Mouse (Mus musculus) erythroid progenitor cell, adult 5-6 weeks (primary cell): Measurements from ENCODE around the gene E130208F15Rik. TPM values are rescaled to one million over a fixed set of nuclear protein-coding genes. Genes with fewer than 3 reads are reported as not detected.

ENCODE experiments used
- total RNA-seq, 2 experiments: library from RNA; stranded (forward) in 1 of 2; stranded (reverse) in 1 of 2; fragments of 150-400 nt in 1 of 2; fragments of 186-747, 209-891 nt in 1 of 2; gene quantifications; 2 replicates each; pipeline versions ENCODE4 v1.2.3 to v1.2.4; 2015 to 2017; ENCODE audit warnings: low replicate concordance in 2 of 2

Gene E130208F15Rik
- total RNA-seq, 2 experiments from 2014 or later, result not detected

Other genes starting within 250 kb of the E130208F15Rik start
Only the 30 nearest of the 33 such genes appear.
- gene Gm26920, start 231.3 kb upstream of the E130208F15Rik start, total RNA-seq (2015; ENCODE audit: low replicate concordance), result not detected in 2 replicates
- not detected in 2 replicates for gene Gm26920, start 231.3 kb upstream of the E130208F15Rik start, total RNA-seq (2017; ENCODE audit: low replicate concordance)
- gene Zfp566, start 231.2 kb upstream of the E130208F15Rik start, total RNA-seq (2015; ENCODE audit: low replicate concordance), result 2.1 and 2.5 TPM in 2 replicates
- gene Zfp566, start 231.2 kb upstream of the E130208F15Rik start, total RNA-seq (2017; ENCODE audit: low replicate concordance), result not detected in 2 replicates
- gene Zfp260, start 227.0 kb upstream of the E130208F15Rik start, total RNA-seq (2015; ENCODE audit: low replicate concordance), result 16.2 and 26.8 TPM in 2 replicates
- gene Zfp260, start 227.0 kb upstream of the E130208F15Rik start, total RNA-seq (2017; ENCODE audit: low replicate concordance), result 2.7 and 3.0 TPM in 2 replicates
- gene Zfp382, start 199.8 kb upstream of the E130208F15Rik start, total RNA-seq (2015; ENCODE audit: low replicate concordance), result 5.4 and 7.9 TPM in 2 replicates
- 4.0 and 6.0 TPM in 2 replicates for gene Zfp382, start 199.8 kb upstream of the E130208F15Rik start, total RNA-seq (2017; ENCODE audit: low replicate concordance)
- gene Zfp146, start 152.0 kb upstream of the E130208F15Rik start, total RNA-seq (2015; ENCODE audit: low replicate concordance), result 21.3 and 48.2 TPM in 2 replicates
- gene Zfp146, start 152.0 kb upstream of the E130208F15Rik start, total RNA-seq (2017; ENCODE audit: low replicate concordance), result 33.2 and 35.6 TPM in 2 replicates
- gene Cox7a1, start 137.6 kb upstream of the E130208F15Rik start, total RNA-seq (2015; ENCODE audit: low replicate concordance), result not detected in 2 replicates
- gene Cox7a1, start 137.6 kb upstream of the E130208F15Rik start, total RNA-seq (2017; ENCODE audit: low replicate concordance), result not detected in 2 replicates
- gene Capns1, start 122.9 kb upstream of the E130208F15Rik start, total RNA-seq (2015; ENCODE audit: low replicate concordance), result 161 and 183 TPM in 2 replicates
- 48.6 and 66.3 TPM in 2 replicates for gene Capns1, start 122.9 kb upstream of the E130208F15Rik start, total RNA-seq (2017; ENCODE audit: low replicate concordance)
- 18.4 and 35.0 TPM in 2 replicates for gene Polr2i, start 89.8 kb upstream of the E130208F15Rik start, total RNA-seq (2015; ENCODE audit: low replicate concordance)
- 0.76 and 26.8 TPM in 2 replicates for gene Polr2i, start 89.8 kb upstream of the E130208F15Rik start, total RNA-seq (2017; ENCODE audit: low replicate concordance)
- 10.9 and 33.9 TPM in 2 replicates for gene Tbcb, start 89.5 kb upstream of the E130208F15Rik start, total RNA-seq (2015; ENCODE audit: low replicate concordance)
- 15.0 and 29.7 TPM in 2 replicates for gene Tbcb, start 89.5 kb upstream of the E130208F15Rik start, total RNA-seq (2017; ENCODE audit: low replicate concordance)
- gene Ovol3, start 86.0 kb upstream of the E130208F15Rik start, total RNA-seq (2015; ENCODE audit: low replicate concordance), result not detected in 2 replicates
- gene Ovol3, start 86.0 kb upstream of the E130208F15Rik start, total RNA-seq (2017; ENCODE audit: low replicate concordance), result not detected in 2 replicates
- gene Thap8, start 41.6 kb upstream of the E130208F15Rik start, total RNA-seq (2015; ENCODE audit: low replicate concordance), result not detected in 2 replicates
- gene Thap8, start 41.6 kb upstream of the E130208F15Rik start, total RNA-seq (2017; ENCODE audit: low replicate concordance), result not detected in 2 replicates
- 42.8 and 71.4 TPM in 2 replicates for gene Wdr62, start 41.3 kb upstream of the E130208F15Rik start, total RNA-seq (2015; ENCODE audit: low replicate concordance)
- gene Wdr62, start 41.3 kb upstream of the E130208F15Rik start, total RNA-seq (2017; ENCODE audit: low replicate concordance), result 26.2 and 31.1 TPM in 2 replicates
- gene Clip3, start 30.0 kb upstream of the E130208F15Rik start, total RNA-seq (2015; ENCODE audit: low replicate concordance), result not detected in 2 replicates
- not detected in 2 replicates for gene Clip3, start 30.0 kb upstream of the E130208F15Rik start, total RNA-seq (2017; ENCODE audit: low replicate concordance)
- gene Alkbh6, start 13.0 kb upstream of the E130208F15Rik start, total RNA-seq (2015; ENCODE audit: low replicate concordance), result 2.5 and 11.3 TPM in 2 replicates
- 4.2 TPM in 1 of 2 replicates, not detected in the other for gene Alkbh6, start 13.0 kb upstream of the E130208F15Rik start, total RNA-seq (2017; ENCODE audit: low replicate concordance)
- not detected in 2 replicates for gene Syne4, start 6.9 kb upstream of the E130208F15Rik start, total RNA-seq (2015; ENCODE audit: low replicate concordance)
- gene Syne4, start 6.9 kb upstream of the E130208F15Rik start, total RNA-seq (2017; ENCODE audit: low replicate concordance), result not detected in 2 replicates
- gene Sdhaf1, start 2.2 kb downstream of the E130208F15Rik start, total RNA-seq (2015; ENCODE audit: low replicate concordance), result 2.5 TPM in 1 of 2 replicates, not detected in the other
- 0.45 and 0.64 TPM in 2 replicates for gene Sdhaf1, start 2.2 kb downstream of the E130208F15Rik start, total RNA-seq (2017; ENCODE audit: low replicate concordance)
- not detected in 2 replicates for gene Lrfn3, start 41.0 kb downstream of the E130208F15Rik start, total RNA-seq (2015; ENCODE audit: low replicate concordance)
- not detected in 2 replicates for gene Lrfn3, start 41.0 kb downstream of the E130208F15Rik start, total RNA-seq (2017; ENCODE audit: low replicate concordance)
- gene Tyrobp, start 92.0 kb downstream of the E130208F15Rik start, total RNA-seq (2015; ENCODE audit: low replicate concordance), result 243 and 282 TPM in 2 replicates
- gene Tyrobp, start 92.0 kb downstream of the E130208F15Rik start, total RNA-seq (2017; ENCODE audit: low replicate concordance), result 60.1 and 77.1 TPM in 2 replicates
- gene Hcst, start 98.1 kb downstream of the E130208F15Rik start, total RNA-seq (2015; ENCODE audit: low replicate concordance), result 3.6 and 18.0 TPM in 2 replicates
- 4.1 TPM in 1 of 2 replicates, not detected in the other for gene Hcst, start 98.1 kb downstream of the E130208F15Rik start, total RNA-seq (2017; ENCODE audit: low replicate concordance)
- gene Nfkbid, start 100.0 kb downstream of the E130208F15Rik start, total RNA-seq (2015; ENCODE audit: low replicate concordance), result 7.2 and 20.1 TPM in 2 replicates
- 2.6 and 4.1 TPM in 2 replicates for gene Nfkbid, start 100.0 kb downstream of the E130208F15Rik start, total RNA-seq (2017; ENCODE audit: low replicate concordance)
- gene Aplp1, start 123.8 kb downstream of the E130208F15Rik start, total RNA-seq (2015; ENCODE audit: low replicate concordance), result not detected in 2 replicates
- not detected in 2 replicates for gene Aplp1, start 123.8 kb downstream of the E130208F15Rik start, total RNA-seq (2017; ENCODE audit: low replicate concordance)
- not detected in 2 replicates for gene Kirrel2, start 135.9 kb downstream of the E130208F15Rik start, total RNA-seq (2015; ENCODE audit: low replicate concordance)
- not detected in 2 replicates for gene Kirrel2, start 135.9 kb downstream of the E130208F15Rik start, total RNA-seq (2017; ENCODE audit: low replicate concordance)
- not detected in 2 replicates for gene Nphs1, start 136.6 kb downstream of the E130208F15Rik start, total RNA-seq (2015; ENCODE audit: low replicate concordance)
- 1.2 TPM in 1 of 2 replicates, not detected in the other for gene Nphs1, start 136.6 kb downstream of the E130208F15Rik start, total RNA-seq (2017; ENCODE audit: low replicate concordance)
- not detected in 2 replicates for gene Prodh2, start 171.9 kb downstream of the E130208F15Rik start, total RNA-seq (2015; ENCODE audit: low replicate concordance)
- gene Prodh2, start 171.9 kb downstream of the E130208F15Rik start, total RNA-seq (2017; ENCODE audit: low replicate concordance), result not detected in 2 replicates
- 73.5 and 85.9 TPM in 2 replicates for gene Arhgap33, start 213.3 kb downstream of the E130208F15Rik start, total RNA-seq (2015; ENCODE audit: low replicate concordance)
- 43.0 and 77.7 TPM in 2 replicates for gene Arhgap33, start 213.3 kb downstream of the E130208F15Rik start, total RNA-seq (2017; ENCODE audit: low replicate concordance)
- 62.7 and 79.2 TPM in 2 replicates for gene Hspb6, start 230.4 kb downstream of the E130208F15Rik start, total RNA-seq (2015; ENCODE audit: low replicate concordance)
- gene Hspb6, start 230.4 kb downstream of the E130208F15Rik start, total RNA-seq (2017; ENCODE audit: low replicate concordance), result 19.0 and 21.8 TPM in 2 replicates
- gene Proser3, start 230.6 kb downstream of the E130208F15Rik start, total RNA-seq (2015; ENCODE audit: low replicate concordance), result 16.8 and 24.5 TPM in 2 replicates
- gene Proser3, start 230.6 kb downstream of the E130208F15Rik start, total RNA-seq (2017; ENCODE audit: low replicate concordance), result 10.9 and 18.1 TPM in 2 replicates
- 31.4 and 56.2 TPM in 2 replicates for gene Lin37, start 238.1 kb downstream of the E130208F15Rik start, total RNA-seq (2015; ENCODE audit: low replicate concordance)
- 12.5 and 22.3 TPM in 2 replicates for gene Lin37, start 238.1 kb downstream of the E130208F15Rik start, total RNA-seq (2017; ENCODE audit: low replicate concordance)
- 8.4 and 43.6 TPM in 2 replicates for gene U2af1l4, start 241.6 kb downstream of the E130208F15Rik start, total RNA-seq (2015; ENCODE audit: low replicate concordance)
- 40.8 and 59.9 TPM in 2 replicates for gene U2af1l4, start 241.6 kb downstream of the E130208F15Rik start, total RNA-seq (2017; ENCODE audit: low replicate concordance)
- 3.2 and 4.2 TPM in 2 replicates for gene Gm49396, start 241.6 kb downstream of the E130208F15Rik start, total RNA-seq (2015; ENCODE audit: low replicate concordance)
- 6.8 and 7.2 TPM in 2 replicates for gene Gm49396, start 241.6 kb downstream of the E130208F15Rik start, total RNA-seq (2017; ENCODE audit: low replicate concordance)